Comparison of ENCODE assay signal across 24 mouse cellular contexts in the genomic region with DNA sequence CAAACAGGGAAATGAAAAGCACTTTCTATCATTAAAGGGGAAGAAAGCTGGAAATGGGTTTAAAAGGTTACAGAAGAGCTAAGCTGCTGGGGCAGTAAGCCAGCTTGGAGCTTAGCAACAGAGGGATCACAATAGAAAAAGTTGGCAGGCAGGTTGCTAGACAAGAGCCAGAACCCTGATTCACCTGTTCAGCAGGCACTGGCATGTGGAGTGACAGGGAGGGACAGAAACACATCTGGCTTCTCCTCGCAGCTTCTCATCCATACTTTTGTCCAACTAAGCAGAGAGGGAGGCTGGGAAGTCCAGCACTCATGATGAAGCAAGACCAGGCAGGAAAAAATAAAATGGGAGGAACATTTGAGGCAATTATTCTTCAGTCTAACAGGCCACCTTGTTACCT.
DNase-seq lines count a peak whose midpoint lies in the region; ATAC-seq and TF ChIP-seq lines count a peak whose summit lies in the region.
"Had no signal": no experiment of that assay in that cellular context is flagged by ENCODE, and none has a peak within 500 bp of the region (broad histone marks: within the 10 kb centered on the region; RNA-seq: fewer than 3 reads in every experiment).

No protein-coding gene starts in this region.

- no peaks in the 10 kb centered on the region for H3K9me3 ChIP-seq in heart, embryonic 10.5 days
- no peaks in the 10 kb centered on the region for H3K9me3 ChIP-seq in midbrain, postnatal 0 days (ENCODE audit: low read length)
- H3K9me3 ChIP-seq in midbrain, embryonic 16.5 days (replicated peaks; ENCODE audit: control insufficient read depth, low read length, poor library complexity, severe bottlenecking), result no peaks in the 10 kb centered on the region
- no peaks in the 10 kb centered on the region for H3K9me3 ChIP-seq in stomach, postnatal 0 days (ENCODE audit: control insufficient read depth, low read length)
- H3K9me3 ChIP-seq in forebrain, embryonic 15.5 days, result no peaks in the 10 kb centered on the region
- H3K9me3 ChIP-seq: embryonic facial prominence, embryonic 12.5 days; limb, embryonic 12.5 days; liver, embryonic 13.5 days; midbrain, embryonic 15.5 days had no signal

- H3K4me1 ChIP-seq in heart, embryonic 10.5 days, result no peaks in the 10 kb centered on the region
- no peaks in the 10 kb centered on the region for H3K4me1 ChIP-seq in midbrain, postnatal 0 days (ENCODE audit: insufficient read depth, low read length)
- no peaks in the 10 kb centered on the region for H3K4me1 ChIP-seq in midbrain, embryonic 16.5 days (ENCODE audit: control insufficient read depth, insufficient read depth, low read length)
- no peaks in the 10 kb centered on the region for H3K4me1 ChIP-seq in stomach, postnatal 0 days (replicated peaks; ENCODE audit: control insufficient read depth, insufficient read depth)
- no peaks in the 10 kb centered on the region for H3K4me1 ChIP-seq in forebrain, embryonic 15.5 days
- H3K4me1 ChIP-seq: embryonic facial prominence, embryonic 12.5 days; limb, embryonic 12.5 days; liver, embryonic 13.5 days; midbrain, embryonic 15.5 days had no signal

- no peaks in the 10 kb centered on the region for H3K27me3 ChIP-seq in heart, embryonic 10.5 days (ENCODE audit: insufficient read depth, poor library complexity, severe bottlenecking)
- H3K27me3 ChIP-seq in midbrain, postnatal 0 days (ENCODE audit: insufficient read depth, low read length), result no peaks in the 10 kb centered on the region
- H3K27me3 ChIP-seq in midbrain, embryonic 16.5 days (ENCODE audit: control insufficient read depth, insufficient read depth, low read depth, low read length), result no peaks in the 10 kb centered on the region
- no peaks in the 10 kb centered on the region for H3K27me3 ChIP-seq in stomach, postnatal 0 days (ENCODE audit: control insufficient read depth, insufficient read depth, low read length)
- no peaks in the 10 kb centered on the region for H3K27me3 ChIP-seq in forebrain, embryonic 15.5 days
- H3K27me3 ChIP-seq: embryonic facial prominence, embryonic 12.5 days; limb, embryonic 12.5 days; liver, embryonic 13.5 days; midbrain, embryonic 15.5 days had no signal

- no peak overlapping the region for H3K4me2 ChIP-seq in midbrain, postnatal 0 days (ENCODE audit: low read depth, low read length, poor library complexity, severe bottlenecking)
- no peak overlapping the region for H3K4me2 ChIP-seq in midbrain, embryonic 16.5 days (ENCODE audit: low read length)
- no peak overlapping the region for H3K4me2 ChIP-seq in stomach, postnatal 0 days (replicated peaks; ENCODE audit: low read depth)
- H3K4me2 ChIP-seq in forebrain, embryonic 15.5 days (replicated peaks), result no peak overlapping the region
- H3K4me2 ChIP-seq: embryonic facial prominence, embryonic 12.5 days; limb, embryonic 12.5 days; liver, embryonic 13.5 days; midbrain, embryonic 15.5 days had no signal

- no peak for TF ChIP-seq CTCF in midbrain, postnatal 0 days (IDR thresholded peaks at IDR 0.05)
- no peak for TF ChIP-seq CTCF in stomach, postnatal 0 days (IDR thresholded peaks at IDR 0.05; ENCODE audit: low read depth)

- 75% methylated on average over 1 of the region's 1 CpGs for WGBS in heart, embryonic 10.5 days
- 61% methylated on average over 1 of the region's 1 CpGs for WGBS in midbrain, postnatal 0 days
- WGBS in midbrain, embryonic 16.5 days, result 65% methylated on average over 1 of the region's 1 CpGs
- 74% methylated on average over 1 of the region's 1 CpGs for WGBS in stomach, postnatal 0 days
- 44% methylated on average over 1 of the region's 1 CpGs for WGBS in forebrain, embryonic 15.5 days

- no peak overlapping the region for H3K9ac ChIP-seq in midbrain, postnatal 0 days (replicated peaks; ENCODE audit: low read length, poor library complexity, severe bottlenecking)
- H3K9ac ChIP-seq in midbrain, embryonic 16.5 days (ENCODE audit: low read depth, low read length), result no peak overlapping the region
- H3K9ac ChIP-seq in stomach, postnatal 0 days (ENCODE audit: low read length), result no peak overlapping the region
- H3K9ac ChIP-seq in forebrain, embryonic 15.5 days (replicated peaks), result no peak overlapping the region
- H3K9ac ChIP-seq: embryonic facial prominence, embryonic 12.5 days; limb, embryonic 12.5 days; liver, embryonic 13.5 days; midbrain, embryonic 15.5 days had no signal

- H3K27ac ChIP-seq in heart, embryonic 10.5 days, result no peak overlapping the region
- no peak overlapping the region for H3K27ac ChIP-seq in midbrain, postnatal 0 days (ENCODE audit: low read depth, low read length)
- no peak overlapping the region for H3K27ac ChIP-seq in midbrain, embryonic 16.5 days (ENCODE audit: low read length)
- H3K27ac ChIP-seq in stomach, postnatal 0 days (replicated peaks), result peak overlapping the region; percentile 70; the same call in 1 of the 2 replicates
- no peak overlapping the region for H3K27ac ChIP-seq in forebrain, embryonic 15.5 days (replicated peaks)
- H3K27ac ChIP-seq: embryonic facial prominence, embryonic 12.5 days; layer of hippocampus, adult 2 months; limb, embryonic 12.5 days; liver, embryonic 13.5 days; macrophage; midbrain, embryonic 15.5 days had no signal

- H3K36me3 ChIP-seq in heart, embryonic 10.5 days, result no peaks in the 10 kb centered on the region
- H3K36me3 ChIP-seq in midbrain, postnatal 0 days (ENCODE audit: insufficient read depth, low read length), result no peaks in the 10 kb centered on the region
- no peaks in the 10 kb centered on the region for H3K36me3 ChIP-seq in midbrain, embryonic 16.5 days (ENCODE audit: control insufficient read depth, insufficient read depth, low read length)
- no peaks in the 10 kb centered on the region for H3K36me3 ChIP-seq in stomach, postnatal 0 days (ENCODE audit: control insufficient read depth, insufficient read depth, low read length)
- no peaks in the 10 kb centered on the region for H3K36me3 ChIP-seq in forebrain, embryonic 15.5 days
- H3K36me3 ChIP-seq: embryonic facial prominence, embryonic 12.5 days; limb, embryonic 12.5 days; liver, embryonic 13.5 days; midbrain, embryonic 15.5 days had no signal

- peak; percentile 95 for TF ChIP-seq EP300 in stomach, postnatal 0 days (optimal IDR thresholded peaks at IDR 0.05)

- no peak overlapping the region for H3K4me3 ChIP-seq in heart, embryonic 10.5 days
- H3K4me3 ChIP-seq in midbrain, postnatal 0 days (ENCODE audit: low read depth, low read length), result no peak overlapping the region
- no peak overlapping the region for H3K4me3 ChIP-seq in midbrain, embryonic 16.5 days (ENCODE audit: low read depth, low read length)
- no peak overlapping the region for H3K4me3 ChIP-seq in stomach, postnatal 0 days (ENCODE audit: low read depth, low read length)
- no peak overlapping the region for H3K4me3 ChIP-seq in forebrain, embryonic 15.5 days
- H3K4me3 ChIP-seq: embryonic facial prominence, embryonic 12.5 days; layer of hippocampus, adult 2 months; limb, embryonic 12.5 days; liver, embryonic 13.5 days; midbrain, embryonic 15.5 days had no signal

- peak; percentile 19 to 21 for DNase-seq in heart, adult 18-20 months
- DNase-seq in heart, embryonic 10.5 days (ENCODE audit: low spot score), result no peak
- DNase-seq in midbrain, postnatal 0 days (ENCODE audit: low spot score), result peak; percentile 15
- peak; percentile 95 for DNase-seq in fat pad, adult 2 months (ENCODE audit: extremely low read depth, low read depth, low spot score)
- DNase-seq in stomach, postnatal 0 days (ENCODE audit: low spot score), result no peak
- DNase-seq: adrenal gland, postnatal 36 days; cerebellum, adult 11 months; gastrocnemius, postnatal 14 days; kidney, postnatal 25 days; liver, embryonic 13.5 days; lung, adult 2 months; right cerebral cortex, postnatal 25 days; spleen, adult 18-20 months; thymus, adult 2 months had no signal

- ATAC-seq in midbrain, postnatal 0 days (ENCODE audit: low FRiP score), result no peak
- ATAC-seq in midbrain, embryonic 16.5 days, result no peak
- peak; percentile 38; the same call in 1 of the 2 replicates for ATAC-seq in stomach, postnatal 0 days (ENCODE audit: low FRiP score, low TSS enrichment)
- no peak for ATAC-seq in forebrain, embryonic 15.5 days (replicated peaks)
- ATAC-seq: forebrain, embryonic 16.5 days; hindbrain, embryonic 16.5 days; intestine, embryonic 16.5 days; midbrain, embryonic 15.5 days had no signal

Comparison
In these comparisons a context has a peak if more than half of its experiments do, and no peak if none do; other contexts are left out.
1. DNase-seq: peak in heart, adult 18-20 months (2 of 2), midbrain, postnatal 0 days (single experiment) and fat pad, adult 2 months (single experiment); none in heart, embryonic 10.5 days (single experiment) and stomach, postnatal 0 days (single experiment).